Mouse (Mus musculus): Measurements from ENCODE around the gene Stoml1. TPM values are rescaled to one million over a fixed set of nuclear protein-coding genes. Genes with fewer than 3 reads are reported as not detected.
"Not testable (repeated sequence)": the region's sequence is repeated elsewhere in the genome, so short reads cannot be mapped to it uniquely, and the experiment has no call there.

Stoml1 gene
- polyA plus RNA-seq, 1 experiment from 2014 or later: 144 TPM

DNA sequence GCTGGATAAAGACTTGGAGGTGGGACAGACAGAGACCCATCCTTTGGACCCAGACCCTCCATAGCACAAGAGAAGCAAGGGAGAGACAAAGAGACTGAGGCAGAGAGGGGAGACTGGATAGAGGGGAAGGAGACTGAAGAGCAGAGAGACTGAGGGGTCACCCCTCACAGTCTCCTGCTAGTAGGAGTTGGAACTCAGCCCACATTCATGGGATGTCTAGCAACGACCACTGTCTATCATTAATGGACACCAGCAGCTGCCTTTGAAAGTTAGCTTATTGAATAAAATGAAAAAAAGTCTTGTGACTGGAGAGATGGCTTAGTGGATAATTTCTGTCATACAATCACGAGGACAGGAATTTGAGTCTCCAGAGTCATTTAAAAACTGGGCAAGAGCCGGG, 14.1 kb downstream of the Stoml1 start:
- Histone ChIP-seq H3K4me2 (ENCODE audit: low read length) (no peak overlapping the region), H3K9ac (ENCODE audit: low read depth, low read length) (no peak overlapping the region), H3K4me3 (ENCODE audit: low read depth, low read length) (no peak overlapping the region), H3K4me1 (ENCODE audit: control insufficient read depth, insufficient read depth, low read length) (0 out of 2 replicates have a peak, but pooled peaks cover 3% of the 10 kb centered on the region), H3K9me3 (replicated peaks; ENCODE audit: control insufficient read depth, low read length, poor library complexity, severe bottlenecking) (no peaks in the 10 kb centered on the region), H3K27ac (ENCODE audit: low read length) (no peak overlapping the region), H3K36me3 (ENCODE audit: control insufficient read depth, insufficient read depth, low read length) (peaks cover 11% of the 10 kb centered on the region), H3K27me3 (ENCODE audit: control insufficient read depth, insufficient read depth, low read depth, low read length) (no peaks in the 10 kb centered on the region)
- 65% methylated on average over 3 of the region's 3 CpGs for WGBS
- ATAC-seq: no peak

DNA sequence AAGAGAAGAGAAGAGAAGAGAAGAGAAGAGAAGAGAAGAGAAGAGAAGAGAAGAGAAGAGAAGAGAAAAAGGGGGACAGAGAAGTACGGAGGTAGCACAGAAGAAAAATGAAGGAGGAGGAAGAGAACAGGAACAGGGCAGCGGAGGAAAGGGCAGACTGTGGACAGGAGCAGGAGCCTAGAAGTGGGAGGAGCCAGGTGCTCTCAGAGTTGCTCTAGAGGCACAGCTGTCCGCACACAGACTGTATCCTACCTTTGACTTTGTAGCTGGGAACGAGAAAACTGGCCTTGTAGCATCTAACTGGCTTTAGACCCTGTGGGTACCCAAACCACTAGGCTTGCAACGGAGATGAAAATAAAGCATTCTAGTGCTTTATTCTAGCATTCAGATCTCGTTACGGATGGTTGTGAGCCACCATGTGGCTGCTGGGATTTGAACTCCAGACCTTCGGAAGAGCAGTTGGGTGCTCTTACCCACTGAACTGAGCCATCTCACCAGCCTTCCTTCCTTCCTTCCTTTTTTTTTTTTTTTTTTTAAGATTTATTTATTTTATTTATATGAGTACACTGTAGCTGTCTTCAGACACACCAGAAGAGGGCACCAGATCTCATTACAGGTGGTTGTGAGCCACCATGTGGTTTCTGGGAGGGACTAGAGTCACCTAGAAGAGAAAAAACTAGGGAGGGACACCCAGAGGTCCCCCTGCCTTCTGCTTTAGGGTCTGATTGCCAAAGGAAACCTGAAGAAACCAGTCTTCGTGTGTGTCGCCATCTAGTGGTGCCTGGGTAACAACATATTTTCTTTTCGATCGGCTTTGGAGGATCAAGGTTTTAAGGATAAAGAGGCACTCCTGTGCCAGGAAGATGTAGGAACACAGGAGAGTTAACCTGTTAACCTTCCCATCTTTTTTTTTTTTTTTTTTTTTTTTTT, 15.7 kb downstream of the Stoml1 start:
- no peak overlapping the region for H3K4me3 ChIP-seq (ENCODE audit: low read depth, low read length)
- H3K4me2 ChIP-seq (ENCODE audit: low read length): no peak overlapping the region
- H3K27ac ChIP-seq (ENCODE audit: low read length): no peak overlapping the region
- no peaks in the 10 kb centered on the region for H3K9me3 ChIP-seq (replicated peaks; ENCODE audit: control insufficient read depth, low read length, poor library complexity, severe bottlenecking)
- 0 out of 2 replicates have a peak, but pooled peaks cover 2% of the 10 kb centered on the region for H3K36me3 ChIP-seq (ENCODE audit: control insufficient read depth, insufficient read depth, low read length)
- no peak for ATAC-seq
- no peak overlapping the region for H3K9ac ChIP-seq (ENCODE audit: low read depth, low read length)
- WGBS: 56% methylated on average over 12 of the region's 12 CpGs
- H3K27me3 ChIP-seq (ENCODE audit: control insufficient read depth, insufficient read depth, low read depth, low read length): no peaks in the 10 kb centered on the region
- 0 out of 2 replicates have a peak, but pooled peaks cover 3% of the 10 kb centered on the region for H3K4me1 ChIP-seq (ENCODE audit: control insufficient read depth, insufficient read depth, low read length)

- WGBS: 61% methylated on average over 3 of the region's 3 CpGs
- Histone ChIP-seq H3K27me3 (ENCODE audit: control insufficient read depth, insufficient read depth, low read depth, low read length) (no peaks in the 10 kb centered on the region), H3K4me3 (ENCODE audit: low read depth, low read length) (no peak overlapping the region), H3K9ac (ENCODE audit: low read depth, low read length) (no peak overlapping the region), H3K9me3 (replicated peaks; ENCODE audit: control insufficient read depth, low read length, poor library complexity, severe bottlenecking) (no peaks in the 10 kb centered on the region), H3K27ac (ENCODE audit: low read length) (no peak overlapping the region), H3K4me1 (ENCODE audit: control insufficient read depth, insufficient read depth, low read length) (0 out of 2 replicates have a peak, but pooled peaks cover 3% of the 10 kb centered on the region), H3K36me3 (ENCODE audit: control insufficient read depth, insufficient read depth, low read length) (no peaks in the 10 kb centered on the region), H3K4me2 (ENCODE audit: low read length) (no peak overlapping the region)
- ATAC-seq: no peak
Observed at GRCm38 (mm10) chr9:58270081-58270480, 17.1 kb downstream of the Stoml1 start.

GRCm38 (mm10) chr9:58271109-58271508, 18.1 kb downstream of the Stoml1 start:
- Histone ChIP-seq H3K4me2 (ENCODE audit: low read length) (no peak overlapping the region), H3K9ac (ENCODE audit: low read depth, low read length) (no peak overlapping the region), H3K36me3 (ENCODE audit: control insufficient read depth, insufficient read depth, low read length) (no peaks in the 10 kb centered on the region), H3K27ac (ENCODE audit: low read length) (no peak overlapping the region), H3K9me3 (replicated peaks; ENCODE audit: control insufficient read depth, low read length, poor library complexity, severe bottlenecking) (no peaks in the 10 kb centered on the region), H3K4me1 (ENCODE audit: control insufficient read depth, insufficient read depth, low read length) (0 out of 2 replicates have a peak, but pooled peaks cover 2% of the 10 kb centered on the region), H3K27me3 (ENCODE audit: control insufficient read depth, insufficient read depth, low read depth, low read length) (no peaks in the 10 kb centered on the region), H3K4me3 (ENCODE audit: low read depth, low read length) (no peak overlapping the region)
- no peak for ATAC-seq
- 90% methylated on average over 3 of the region's 3 CpGs for WGBS

DNA sequence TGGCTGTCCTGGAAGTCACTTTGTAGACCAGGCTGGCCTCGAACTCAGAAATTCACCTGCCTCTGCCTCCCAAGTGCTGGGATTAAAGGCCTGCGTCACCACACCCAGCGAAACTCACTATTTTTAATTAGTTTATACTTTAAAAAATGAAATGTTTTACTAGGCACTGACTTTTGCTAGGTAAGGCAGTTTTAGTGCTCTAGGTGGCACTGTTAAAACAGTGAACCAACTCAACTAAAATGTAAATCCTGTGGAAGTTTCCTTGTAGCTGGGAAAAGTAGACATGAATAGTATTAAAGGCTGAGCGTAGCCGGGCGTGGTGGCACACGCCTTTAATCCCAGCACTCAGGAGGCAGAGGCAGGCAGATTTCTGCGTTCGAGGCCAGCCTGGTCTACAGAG, 18.6 kb downstream of the Stoml1 start:
- H3K9ac ChIP-seq (ENCODE audit: low read depth, low read length); H3K4me1 ChIP-seq (ENCODE audit: control insufficient read depth, insufficient read depth, low read length); ATAC-seq; H3K27ac ChIP-seq (ENCODE audit: low read length); H3K4me2 ChIP-seq (ENCODE audit: low read length); H3K4me3 ChIP-seq (ENCODE audit: low read depth, low read length); H3K9me3 ChIP-seq (replicated peaks; ENCODE audit: control insufficient read depth, low read length, poor library complexity, severe bottlenecking); H3K36me3 ChIP-seq (ENCODE audit: control insufficient read depth, insufficient read depth, low read length); H3K27me3 ChIP-seq (ENCODE audit: control insufficient read depth, insufficient read depth, low read depth, low read length): not testable (repeated sequence)
- WGBS: 96% methylated on average over 9 of the region's 9 CpGs

DNA sequence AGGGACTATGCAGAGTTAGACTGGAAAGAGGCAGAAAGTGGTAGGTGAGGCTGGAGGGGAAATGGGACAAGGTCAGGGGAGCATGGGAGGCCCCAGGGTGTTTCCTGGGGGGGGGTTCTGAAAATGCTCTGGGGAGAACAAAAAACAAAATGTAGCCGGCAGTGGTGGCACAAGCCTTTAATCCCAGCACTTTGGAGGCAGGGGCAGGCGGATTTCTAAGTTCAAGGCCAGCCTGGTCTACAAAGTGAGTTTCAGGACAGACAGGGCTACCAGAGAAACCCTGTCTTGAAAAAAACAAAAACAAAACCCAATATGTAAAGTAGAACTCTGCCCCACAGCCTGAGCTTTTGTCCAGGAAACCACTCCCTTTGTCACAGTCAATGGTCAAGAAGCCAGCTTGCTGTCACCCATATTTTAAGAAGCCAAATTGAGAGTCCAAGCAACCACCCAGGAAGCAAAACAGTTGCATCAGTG, 19.1 kb downstream of the Stoml1 start:
- no peak for ATAC-seq
- H3K9ac ChIP-seq (ENCODE audit: low read depth, low read length): no peak overlapping the region
- 85% methylated on average over 2 of the region's 2 CpGs for WGBS

DNA sequence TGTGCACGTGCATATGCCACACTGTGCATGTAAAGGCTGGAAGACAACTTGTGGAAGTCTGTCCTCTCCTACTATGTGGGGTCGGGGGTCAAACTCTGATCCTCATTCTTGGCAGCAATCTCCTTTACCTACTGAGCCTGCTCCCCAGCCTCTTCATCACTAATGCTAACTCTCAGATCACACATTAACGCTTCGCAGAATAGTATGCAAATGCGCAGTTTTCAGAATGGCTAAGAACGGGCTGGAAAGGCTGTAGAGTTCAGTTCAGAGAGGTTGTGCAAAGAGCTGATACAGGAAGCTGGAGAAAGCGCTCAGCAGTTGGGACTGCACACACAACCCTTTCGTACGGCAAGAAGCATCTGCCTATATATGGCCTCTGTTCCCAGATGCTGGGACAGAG, 19.9 kb downstream of the Stoml1 start:
- Histone ChIP-seq H3K27me3 (ENCODE audit: control insufficient read depth, insufficient read depth, low read depth, low read length) (no peaks in the 10 kb centered on the region), H3K4me1 (ENCODE audit: control insufficient read depth, insufficient read depth, low read length) (no peaks in the 10 kb centered on the region), H3K4me3 (ENCODE audit: low read depth, low read length) (no peak overlapping the region), H3K4me2 (ENCODE audit: low read length) (no peak overlapping the region), H3K36me3 (ENCODE audit: control insufficient read depth, insufficient read depth, low read length) (no peaks in the 10 kb centered on the region), H3K9me3 (replicated peaks; ENCODE audit: control insufficient read depth, low read length, poor library complexity, severe bottlenecking) (no peaks in the 10 kb centered on the region), H3K27ac (ENCODE audit: low read length) (no peak overlapping the region), H3K9ac (ENCODE audit: low read depth, low read length) (no peak overlapping the region)
- 72% methylated on average over 9 of the region's 9 CpGs for WGBS
- no peak for ATAC-seq

More for the DNA sequence above, 19.1 kb downstream of the Stoml1 start:
- Histone ChIP-seq H3K27me3 (ENCODE audit: control insufficient read depth, insufficient read depth, low read depth, low read length) (no peaks in the 10 kb centered on the region), H3K9me3 (replicated peaks; ENCODE audit: control insufficient read depth, low read length, poor library complexity, severe bottlenecking) (no peaks in the 10 kb centered on the region), H3K4me2 (ENCODE audit: low read length) (no peak overlapping the region), H3K4me1 (ENCODE audit: control insufficient read depth, insufficient read depth, low read length) (no peaks in the 10 kb centered on the region), H3K4me3 (ENCODE audit: low read depth, low read length) (no peak overlapping the region), H3K36me3 (ENCODE audit: control insufficient read depth, insufficient read depth, low read length) (no peaks in the 10 kb centered on the region), H3K27ac (ENCODE audit: low read length) (no peak overlapping the region)

DNA sequence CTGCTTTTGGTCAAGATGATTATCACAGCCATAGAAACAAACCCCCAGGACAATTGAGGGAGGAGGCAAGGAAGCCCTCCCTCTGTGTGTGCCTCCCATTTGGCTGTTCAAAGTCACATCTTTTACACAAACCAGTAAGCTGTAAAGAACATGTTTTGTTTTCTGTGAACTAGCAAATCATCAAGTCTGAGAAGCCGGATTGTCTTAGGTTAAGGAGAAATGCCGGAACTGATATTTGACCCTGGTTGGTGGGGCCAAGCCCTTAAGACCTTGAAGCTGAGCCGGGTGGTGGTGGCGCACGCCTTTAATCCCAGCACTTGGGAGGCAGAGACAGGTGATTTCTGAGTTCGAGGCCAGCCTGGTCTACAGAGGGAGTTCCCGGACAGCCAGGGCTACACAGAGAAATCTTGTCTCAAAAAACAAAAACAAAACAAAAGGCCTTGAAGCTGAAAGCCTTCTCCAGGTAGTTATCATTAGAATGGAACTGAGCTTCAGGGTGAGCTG, 21.2 kb downstream of the Stoml1 start:
- ATAC-seq: no peak
- no peaks in the 10 kb centered on the region for H3K27me3 ChIP-seq (ENCODE audit: control insufficient read depth, insufficient read depth, low read depth, low read length)
- 79% methylated on average over 7 of the region's 7 CpGs for WGBS
- H3K4me2 ChIP-seq (ENCODE audit: low read length): no peak overlapping the region
- H3K9ac ChIP-seq (ENCODE audit: low read depth, low read length): no peak overlapping the region
- no peaks in the 10 kb centered on the region for H3K36me3 ChIP-seq (ENCODE audit: control insufficient read depth, insufficient read depth, low read length)
- H3K9me3 ChIP-seq (replicated peaks; ENCODE audit: control insufficient read depth, low read length, poor library complexity, severe bottlenecking): no peaks in the 10 kb centered on the region
- H3K4me1 ChIP-seq (ENCODE audit: control insufficient read depth, insufficient read depth, low read length): no peaks in the 10 kb centered on the region
- H3K4me3 ChIP-seq (ENCODE audit: low read depth, low read length): no peak overlapping the region
- H3K27ac ChIP-seq (ENCODE audit: low read length): no peak overlapping the region

- ATAC-seq: no peak
- H3K36me3 ChIP-seq (ENCODE audit: control insufficient read depth, insufficient read depth, low read length): no peaks in the 10 kb centered on the region
- whole genome bisulfite sequencing: 53% methylated on average over 3 of the region's 3 CpGs
- no peak overlapping the region for H3K4me3 ChIP-seq (ENCODE audit: low read depth, low read length)
- no peak overlapping the region for H3K4me2 ChIP-seq (ENCODE audit: low read length)
- no peaks in the 10 kb centered on the region for H3K27me3 ChIP-seq (ENCODE audit: control insufficient read depth, insufficient read depth, low read depth, low read length)
- no peaks in the 10 kb centered on the region for H3K9me3 ChIP-seq (replicated peaks; ENCODE audit: control insufficient read depth, low read length, poor library complexity, severe bottlenecking)
- no peak overlapping the region for H3K27ac ChIP-seq (ENCODE audit: low read length)
- no peaks in the 10 kb centered on the region for H3K4me1 ChIP-seq (ENCODE audit: control insufficient read depth, insufficient read depth, low read length)
- no peak overlapping the region for H3K9ac ChIP-seq (ENCODE audit: low read depth, low read length)
Observed at GRCm38 (mm10) chr9:58274626-58275025, 21.7 kb downstream of the Stoml1 start.
